Mouse (Mus musculus) adrenal gland (tissue): ENCODE results near the gene Erh.

Source experiments
- intact Hi-C: fragments of 180-260 bp; cut with DNase I; formaldehyde crosslinking; loops from one replicate; pipeline ENCODE4 v1.15.1; 2025
- long read RNA-seq, 2 experiments: library from polyadenylated mRNA; unstranded; transcript quantifications; one replicate each; pipeline ENCODE4 v2.0.0; 2020; ENCODE audit warnings: borderline replicate concordance in 1 of 2; ENCODE audit not compliant: insufficient replicate concordance in 1 of 2

Erh gene
- long read RNA-seq, experiment 1, transcript Erh-201 (4 exons, 1,293 nt): major isoform, 241 of 256 reads
- long read RNA-seq, experiment 1, transcript Erh-202 (5 exons, 506 nt): minor isoform, 13 of 256 reads
- long read RNA-seq, experiment 1, partial matches to known transcripts: 1 of 256 reads
- long read RNA-seq, experiment 1, other reads (novel, unspliced or antisense): 1 of 256 reads
- long read RNA-seq, experiment 2, transcript Erh-202 (5 exons, 506 nt): minor isoform, 14 of 247 reads
- long read RNA-seq, experiment 2, transcript Erh-201 (4 exons, 1,293 nt): major isoform, 224 of 247 reads
- long read RNA-seq, experiment 2, partial matches to known transcripts: 3 of 247 reads
- long read RNA-seq, experiment 2, other reads (novel, unspliced or antisense): 3 of 247 reads

- intact Hi-C loops: no loop called here
Observed at GRCm38 (mm10) chr12:80643693-80644505, at the start of gene Erh, which contains the start of gene Slc39a9. Gene Erh, minus strand, starts transcription at chr12:80644341. Gene Slc39a9, plus strand, starts transcription at chr12:80643883.

GRCm38 (mm10) chr12:80693700-80694099 is 49.6 kb upstream of the Erh start:
- intact Hi-C loops: no loop called here

- intact Hi-C loops: no loop called here
Observed at GRCm38 (mm10) chr12:80692269-80692972, 48.3 kb upstream of the Erh start, which contains the start of gene Plekhd1. Gene Plekhd1, plus strand, starts transcription at chr12:80692591.

GRCm38 (mm10) chr12:80691671-80692091 is 47.5 kb upstream of the Erh start:
- intact Hi-C loops: no loop called here

GRCm38 (mm10) chr12:80689696-80690095 is 45.6 kb upstream of the Erh start:
- intact Hi-C loops: no loop called here

GRCm38 (mm10) chr12:80687788-80688211 is 43.7 kb upstream of the Erh start:
- intact Hi-C loops: no loop called here

- intact Hi-C loops: loop anchor here (5.0 kb wide), 1 partner anchor 38 kb away; no protein-coding TSS in a partner anchor
Observed at GRCm38 (mm10) chr12:80684316-80684715, 40.2 kb upstream of the Erh start.

GRCm38 (mm10) chr12:80683554-80683953 is 39.4 kb upstream of the Erh start:
- intact Hi-C loops: loop anchor here (5.0 kb wide), 1 partner anchor 39 kb away; no protein-coding TSS in a partner anchor

GRCm38 (mm10) chr12:80681340-80681739 is 37.2 kb upstream of the Erh start:
- intact Hi-C loops: loop anchor here (5.0 kb wide), 1 partner anchor 41 kb away; no protein-coding TSS in a partner anchor

GRCm38 (mm10) chr12:80673170-80673569 is 29.0 kb upstream of the Erh start:
- intact Hi-C loops: no loop called here

GRCm38 (mm10) chr12:80668391-80668790 is 24.2 kb upstream of the Erh start:
- intact Hi-C loops: no loop called here

GRCm38 (mm10) chr12:80663935-80664334 is 19.8 kb upstream of the Erh start:
- intact Hi-C loops: no loop called here

- intact Hi-C loops: no loop called here
Observed at GRCm38 (mm10) chr12:80662322-80662721, 18.2 kb upstream of the Erh start.

GRCm38 (mm10) chr12:80658661-80659060 is 14.5 kb upstream of the Erh start:
- intact Hi-C loops: no loop called here

GRCm38 (mm10) chr12:80654659-80655025 is 10.5 kb upstream of the Erh start:
- intact Hi-C loops: no loop called here

GRCm38 (mm10) chr12:80653951-80654658 is 10.0 kb upstream of the Erh start:
- intact Hi-C loops: no loop called here

- intact Hi-C loops: no loop called here
Observed at GRCm38 (mm10) chr12:80646377-80646776, 2.2 kb upstream of the Erh start.

- intact Hi-C loops: no loop called here
Observed at GRCm38 (mm10) chr12:80644506-80644868, 346 bp upstream of the Erh start.

- intact Hi-C loops: no loop called here
Observed at GRCm38 (mm10) chr12:80642725-80643692, 1.1 kb downstream of the Erh start.

GRCm38 (mm10) chr12:80631790-80632189 is 12.4 kb downstream of the Erh start:
- intact Hi-C loops: no loop called here
